Mouse (Mus musculus): ENCODE measurements around the gene Wdr66. TPM values are rescaled to one million over a fixed set of nuclear protein-coding genes. Genes with fewer than 3 reads are reported as not detected.

Wdr66 gene
- 1.1 TPM for polyA plus RNA-seq (2014; fragmentation: Illumina TruSeq; extraction: RNeasy Lipid Tissue Mini Kit (QIAGEN cat#74804))

DNA sequence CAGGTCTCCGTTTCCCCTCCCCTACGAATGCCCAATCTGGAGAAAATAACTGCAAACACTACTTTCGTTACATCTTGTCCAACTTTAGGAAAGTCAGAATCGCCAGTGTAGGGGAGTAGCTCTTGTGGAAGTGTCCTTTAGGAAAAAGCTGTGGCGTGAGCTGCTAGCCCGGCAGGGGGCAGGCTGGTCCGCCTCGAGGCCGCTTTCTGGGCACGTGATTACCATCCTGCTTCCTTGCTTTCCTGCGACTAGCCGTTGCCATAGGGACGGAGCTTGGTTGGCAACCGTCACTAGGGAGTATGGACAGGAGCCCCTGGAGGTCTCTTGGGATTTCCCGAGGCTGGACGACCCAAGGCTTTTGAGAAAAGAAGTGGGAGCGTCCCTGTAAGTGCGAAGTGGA, at the start of gene Wdr66:
Wdr66 (plus strand) TSS at position 269 of the 400 bp plus-strand sequence.

DNA sequence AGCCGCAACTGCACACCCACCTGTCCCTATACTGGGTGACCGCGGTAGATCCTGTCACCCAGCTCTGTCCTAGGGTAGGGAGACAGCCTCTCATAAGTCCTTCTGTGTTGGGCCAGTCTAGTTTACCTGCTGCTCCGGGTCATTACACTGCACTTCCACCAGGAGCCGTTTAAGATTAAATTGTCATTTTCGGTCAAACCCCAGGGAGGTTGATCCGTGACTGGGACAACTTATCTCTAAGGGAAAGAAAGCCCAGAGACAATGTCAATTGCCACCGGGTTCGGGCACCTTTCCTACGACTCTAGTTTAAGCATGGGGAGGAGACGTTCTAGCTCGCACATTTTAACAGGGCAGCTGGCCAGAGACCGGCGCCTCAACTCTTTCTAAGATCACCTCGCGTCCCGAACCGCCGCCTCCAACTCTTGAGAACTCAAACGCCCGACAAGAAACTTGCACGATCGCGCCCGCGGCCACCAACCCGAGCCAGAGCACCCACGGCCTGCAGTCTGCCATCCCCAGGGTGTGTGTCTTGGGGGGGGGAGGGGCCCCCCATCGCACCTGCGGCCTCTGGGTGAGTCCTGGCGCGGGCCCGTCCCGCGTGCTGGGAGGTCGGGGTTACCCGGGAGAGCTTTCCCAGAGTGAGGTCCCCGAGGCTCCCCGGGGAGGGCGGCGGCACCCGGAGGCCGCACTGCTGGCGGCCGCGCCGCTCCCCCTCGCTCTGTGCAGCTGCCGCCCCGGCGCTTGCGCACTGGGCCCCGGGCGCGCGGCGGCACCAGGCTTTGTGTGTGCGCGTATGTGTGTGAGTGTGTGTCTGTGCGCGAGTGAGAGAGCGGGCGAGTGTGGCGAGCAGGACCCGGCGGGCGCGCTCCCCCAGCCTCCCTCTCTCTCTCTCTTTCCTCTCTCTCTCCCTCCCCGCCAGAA, 92.1 kb downstream of the Wdr66 start, which contains the start of gene Bcl7a:
Bcl7a (plus strand) TSS at position 128 of the 921 bp plus-strand sequence.

Other genes starting within 250 kb of the Wdr66 start
- 1.2 TPM for gene Orai1, start 237.0 kb upstream of the Wdr66 start, polyA plus RNA-seq (2014; fragmentation: Illumina TruSeq; extraction: RNeasy Lipid Tissue Mini Kit (QIAGEN cat#74804))
- gene Morn3, start 205.1 kb upstream of the Wdr66 start, polyA plus RNA-seq (2014; fragmentation: Illumina TruSeq; extraction: RNeasy Lipid Tissue Mini Kit (QIAGEN cat#74804)) = not detected
- 2.9 TPM for gene Tmem120b, start 183.7 kb upstream of the Wdr66 start, polyA plus RNA-seq (2014; fragmentation: Illumina TruSeq; extraction: RNeasy Lipid Tissue Mini Kit (QIAGEN cat#74804))
- gene Rhof, start 119.4 kb upstream of the Wdr66 start, polyA plus RNA-seq (2014; fragmentation: Illumina TruSeq; extraction: RNeasy Lipid Tissue Mini Kit (QIAGEN cat#74804)) = not detected
- gene Setd1b, start 109.9 kb upstream of the Wdr66 start, polyA plus RNA-seq (2014; fragmentation: Illumina TruSeq; extraction: RNeasy Lipid Tissue Mini Kit (QIAGEN cat#74804)) = 5.4 TPM
- gene Psmd9, start 82.7 kb upstream of the Wdr66 start, polyA plus RNA-seq (2014; fragmentation: Illumina TruSeq; extraction: RNeasy Lipid Tissue Mini Kit (QIAGEN cat#74804)) = 6.9 TPM
- not detected for gene Hpd, start 69.4 kb upstream of the Wdr66 start, polyA plus RNA-seq (2014; fragmentation: Illumina TruSeq; extraction: RNeasy Lipid Tissue Mini Kit (QIAGEN cat#74804))
- 5.5 TPM for gene Bcl7a, start 91.7 kb downstream of the Wdr66 start, polyA plus RNA-seq (2014; fragmentation: Illumina TruSeq; extraction: RNeasy Lipid Tissue Mini Kit (QIAGEN cat#74804))
- 13.4 TPM for gene Mlxip, start 142.7 kb downstream of the Wdr66 start, polyA plus RNA-seq (2014; fragmentation: Illumina TruSeq; extraction: RNeasy Lipid Tissue Mini Kit (QIAGEN cat#74804))
- not detected for gene Lrrc43, start 237.2 kb downstream of the Wdr66 start, polyA plus RNA-seq (2014; fragmentation: Illumina TruSeq; extraction: RNeasy Lipid Tissue Mini Kit (QIAGEN cat#74804))
- gene Il31, start 237.4 kb downstream of the Wdr66 start, polyA plus RNA-seq (2014; fragmentation: Illumina TruSeq; extraction: RNeasy Lipid Tissue Mini Kit (QIAGEN cat#74804)) = not detected

Measured in ovary, adult 10 weeks (tissue).